Mouse (Mus musculus) CH12.LX (cell line): ENCODE measurements around the gene 2310007B03Rik. TPM values are rescaled to one million over a fixed set of nuclear protein-coding genes. Genes with fewer than 3 reads are reported as not detected.

Source experiments
- DNase-seq: peaks from one replicate; pipeline ENCODE4 v3.0.0-alpha.2; 2013; ENCODE audit errors: extremely low read depth
- H3K27ac ChIP-seq: 2 replicates; pipeline ENCODE4 v1.5.1; 2012; ENCODE audit warnings: low read depth, mild to moderate bottlenecking, control low read depth, moderate library complexity; ENCODE audit not compliant: insufficient read depth
- H3K27me3 ChIP-seq: replicated peaks from 2 replicates; pipeline ENCODE3; 2012; ENCODE audit warnings: inconsistent platforms
- H3K36me3 ChIP-seq, 2 experiments: replicated peaks in 1 of 2; 2 replicates each; pipeline versions ENCODE3 to v1.6.1; 2012; ENCODE audit warnings: inconsistent platforms in 1 of 2, low read length in 1 of 2, mild to moderate bottlenecking in 1 of 2, mixed read lengths in 1 of 2, moderate library complexity in 1 of 2; ENCODE audit not compliant: control insufficient read depth in 1 of 2, insufficient read depth in 1 of 2
- H3K4me1 ChIP-seq, 2 experiments: 2 replicates each; pipeline ENCODE4 v1.6.1; 2012; ENCODE audit warnings: inconsistent platforms in 1 of 2, moderate library complexity in 1 of 2; ENCODE audit not compliant: insufficient read depth in 2 of 2, control insufficient read depth in 1 of 2
- H3K4me2 ChIP-seq: 2 replicates; pipeline ENCODE4 v1.6.1; 2012; ENCODE audit warnings: low read depth, mild to moderate bottlenecking, control low read depth; ENCODE audit not compliant: poor library complexity, insufficient read depth, severe bottlenecking
- H3K4me3 ChIP-seq, 3 experiments: fragments of 150-350 bp in 1 of 3; sonication (generic) in 1 of 3; replicated peaks in 1 of 3; 2 replicates each; pipeline versions ENCODE3 to v1.5.1; 2011 to 2012; ENCODE audit warnings: low read depth in 2 of 3, low read length in 2 of 3, mild to moderate bottlenecking in 2 of 3, moderate library complexity in 2 of 3, control low read depth in 1 of 3, improper control_type of control experiment in 1 of 3, inconsistent platforms in 1 of 3, mixed read lengths in 1 of 3; ENCODE audit not compliant: poor library complexity in 1 of 3
- H3K79me2 ChIP-seq: replicated peaks from 2 replicates; pipeline ENCODE4 v1.6.1; 2012; ENCODE audit warnings: mild to moderate bottlenecking, moderate library complexity; ENCODE audit not compliant: control insufficient read depth, poor library complexity, insufficient read depth, severe bottlenecking; ENCODE audit errors: extremely low read depth
- H3K9ac ChIP-seq: 2 replicates; pipeline ENCODE4 v1.6.1; 2012; ENCODE audit warnings: low read depth, mild to moderate bottlenecking, control low read depth, moderate library complexity; ENCODE audit not compliant: insufficient read depth
- H3K9me3 ChIP-seq: replicated peaks from 2 replicates; pipeline ENCODE3; 2012; ENCODE audit warnings: low read length, inconsistent platforms, mixed read lengths
- BHLHE40 ChIP-seq: IDR thresholded peaks from 2 replicates; pipeline ENCODE4 v1.6.1; 2011; ENCODE audit warnings: mild to moderate bottlenecking, low read depth, low read length, improper control_type of control experiment
- CHD2 ChIP-seq: IDR thresholded peaks from 2 replicates; pipeline ENCODE4 v1.6.1; 2011; ENCODE audit warnings: low read length, improper control_type of control experiment
- CTCF ChIP-seq, 2 experiments: IDR thresholded peaks in 1 of 2; conservative IDR thresholded peaks in 1 of 2; 2 replicates each; pipeline ENCODE4 v1.5.1; 2011 to 2012; ENCODE audit warnings: low read depth in 2 of 2, low read length in 2 of 2, improper control_type of control experiment in 1 of 2, inconsistent platforms in 1 of 2, mild to moderate bottlenecking in 1 of 2, moderate library complexity in 1 of 2
- E2F4 ChIP-seq: IDR thresholded peaks from 2 replicates; pipeline ENCODE4 v1.6.1; 2011; ENCODE audit warnings: low read depth, low read length, improper control_type of control experiment; ENCODE audit not compliant: insufficient replicate concordance
- ELF1 ChIP-seq: IDR thresholded peaks from 2 replicates; pipeline ENCODE4 v1.6.1; 2014; ENCODE audit warnings: low read depth, mild to moderate bottlenecking, inconsistent platforms, low read length, improper control_type of control experiment
- ETS1 ChIP-seq: conservative IDR thresholded peaks from 2 replicates; pipeline ENCODE4 v1.6.1; 2012; ENCODE audit warnings: low read depth, mild to moderate bottlenecking, inconsistent platforms, low read length, improper control_type of control experiment, moderate library complexity
- HCFC1 ChIP-seq: IDR thresholded peaks from 2 replicates; pipeline ENCODE4 v1.6.1; 2012; ENCODE audit warnings: low read depth, mild to moderate bottlenecking, inconsistent platforms, low read length, improper control_type of control experiment
- JUND ChIP-seq: conservative IDR thresholded peaks from 2 replicates; pipeline ENCODE4 v1.6.1; 2011; ENCODE audit warnings: low read depth, low read length, improper control_type of control experiment
- MAFK ChIP-seq: IDR thresholded peaks from 2 replicates; pipeline ENCODE4 v1.6.1; 2011; ENCODE audit warnings: low read length, improper control_type of control experiment; ENCODE audit not compliant: insufficient replicate concordance
- MAX ChIP-seq: IDR thresholded peaks from 2 replicates; pipeline ENCODE4 v1.6.1; 2011; ENCODE audit warnings: low read length, improper control_type of control experiment
- MAZ ChIP-seq: IDR thresholded peaks from 2 replicates; pipeline ENCODE4 v1.6.1; 2012; ENCODE audit warnings: low read depth, mild to moderate bottlenecking, inconsistent platforms, low read length, improper control_type of control experiment, moderate library complexity
- MEF2A ChIP-seq: IDR thresholded peaks from 2 replicates; pipeline ENCODE4 v1.6.1; 2014; ENCODE audit warnings: low read depth, mild to moderate bottlenecking, inconsistent platforms, low read length, improper control_type of control experiment, borderline replicate concordance
- MYC ChIP-seq: IDR thresholded peaks from 2 replicates; pipeline ENCODE4 v1.6.1; 2011; ENCODE audit warnings: low read depth, mild to moderate bottlenecking, improper control_type of control experiment, low read length
- NRF1 ChIP-seq: IDR thresholded peaks from 2 replicates; pipeline ENCODE4 v1.6.1; 2014; ENCODE audit warnings: low read depth, mild to moderate bottlenecking, inconsistent platforms, low read length, improper control_type of control experiment, moderate library complexity
- PAX5 ChIP-seq: IDR thresholded peaks from 2 replicates; pipeline ENCODE4 v1.6.1; 2012; ENCODE audit warnings: low read length, inconsistent platforms, mixed read lengths
- TCF12 ChIP-seq: IDR thresholded peaks from 2 replicates; pipeline ENCODE4 v1.6.1; 2014; ENCODE audit warnings: low read depth, mild to moderate bottlenecking, inconsistent platforms, low read length, improper control_type of control experiment
- ZMIZ1 ChIP-seq: IDR thresholded peaks from 2 replicates; pipeline ENCODE4 v1.6.1; 2012; ENCODE audit warnings: low read depth, mild to moderate bottlenecking, inconsistent platforms, low read length, improper control_type of control experiment
- dilution Hi-C: fragments of 300-500 bp; cut with MboI; formaldehyde crosslinking; loops from 2 replicates; pipeline ENCODE4 v1.14.3; 2020; ENCODE audit warnings: low sequenced_read_pairs; ENCODE audit not compliant: extremely low pct_unique_long_range_greater_than_20kb, extremely low pct_ligation_motif_present
- in situ Hi-C: fragments of 300-500 bp; cut with MboI; formaldehyde crosslinking; loops from 3 replicates; pipeline ENCODE4 v1.14.3; 2019; ENCODE audit warnings: low sequenced_read_pairs, low pct_ligation_motif_present, low pct_unique_long_range_greater_than_20kb, mixed read lengths
- polyA plus RNA-seq: library from polyadenylated mRNA; unstranded; fragments of >175 nt; gene quantifications from 2 replicates; pipeline ENCODE4 v1.2.1, GENCODE M21; 2012; ENCODE audit warnings: low read depth; ENCODE audit not compliant: insufficient read length
- total RNA-seq, 2 experiments: library from RNA; depleted of rRNA; stranded (reverse); fragments of 300-350 nt in 1 of 2; fragments of >200 nt in 1 of 2; gene quantifications; 2 replicates each; pipeline ENCODE4 v1.2.3; 2012 to 2014

Gene 2310007B03Rik
- total and polyA plus RNA-seq, 3 experiments: 0.08 TPM; not detected in 2

GRCm38 (mm10) chr1:93124066-93124465, 36.7 kb downstream of the 2310007B03Rik start:
- Histone ChIP-seq H3K9me3 (peaks cover 3% of the 10 kb centered on the region), H3K9ac (no peak overlapping the region), H3K79me2 (no peaks in the 10 kb centered on the region), H3K4me1 (no peaks in the 10 kb centered on the region), H3K36me3 (no peaks in the 10 kb centered on the region)
- in situ Hi-C loops: no loop called here
- TF ChIP-seq CHD2: no peak
- TF ChIP-seq ETS1: no peak
- no peak for TF ChIP-seq E2F4
- no peak for TF ChIP-seq ELF1
- no peak for TF ChIP-seq MAX
- TF ChIP-seq, all 38 proteins: peak for 0
- no peak overlapping the region for H3K27ac ChIP-seq
- dilution Hi-C loops: no loop called here
- H3K27me3 ChIP-seq: peaks cover 81% of the 10 kb centered on the region
- no peak overlapping the region for H3K4me3 ChIP-seq
- H3K4me2 ChIP-seq: no peak overlapping the region
- no peak for DNase-seq

- Histone ChIP-seq H3K27ac (no peak overlapping the region), H3K9ac (no peak overlapping the region), H3K27me3 (peaks cover 77% of the 10 kb centered on the region), H3K9me3 (peaks cover 3% of the 10 kb centered on the region), H3K79me2 (no peaks in the 10 kb centered on the region), H3K4me3 (no peak overlapping the region), H3K4me1 (no peaks in the 10 kb centered on the region), H3K36me3 (no peaks in the 10 kb centered on the region), H3K4me2 (no peak overlapping the region)
- no peak for DNase-seq
- TF ChIP-seq ETS1: no peak
- TF ChIP-seq TCF12: no peak
- no peak for TF ChIP-seq MYC
- no peak for TF ChIP-seq BHLHE40
- no peak for TF ChIP-seq MEF2A
- TF ChIP-seq HCFC1: no peak
- TF ChIP-seq PAX5: no peak
- TF ChIP-seq JUND: no peak
- no peak for TF ChIP-seq MAZ
- no peak for TF ChIP-seq CTCF (conservative IDR thresholded peaks at IDR 0.05 in 1 of 2, IDR thresholded peaks at IDR 0.05 in 1 of 2; ENCODE audit: low read depth in 2 of 2, low read length in 2 of 2)
- no peak for TF ChIP-seq ZMIZ1
- TF ChIP-seq MAFK: no peak
- no peak for TF ChIP-seq NRF1
- dilution Hi-C loops: no loop called here
- in situ Hi-C loops: no loop called here
Observed at GRCm38 (mm10) chr1:93123179-93123854, 37.4 kb downstream of the 2310007B03Rik start.
